Mouse (Mus musculus) liver, adult 2 months (tissue): Measurements from ENCODE around the gene Sirt6. TPM values are rescaled to one million over a fixed set of nuclear protein-coding genes. Genes with fewer than 3 reads are reported as not detected.

ENCODE experiments used
- DNase-seq: peaks from one replicate; pipeline ENCODE4 v3.0.0-alpha.2; 2011; ENCODE audit warnings: low read depth, low spot score; ENCODE audit errors: extremely low read depth
- H3K27ac ChIP-seq: fragments of 200-500 bp; replicated peaks from 2 replicates; pipeline ENCODE4 v1.5.1; 2012; ENCODE audit warnings: low read depth, mild to moderate bottlenecking, control low read depth, inconsistent platforms, low read length; ENCODE audit not compliant: insufficient read depth
- H3K27me3 ChIP-seq: fragments of 200-500 bp; 2 replicates; pipeline ENCODE4 v1.6.1; 2012; ENCODE audit warnings: mild to moderate bottlenecking, moderate library complexity, low read length, inconsistent platforms; ENCODE audit not compliant: control insufficient read depth, insufficient read depth
- H3K36me3 ChIP-seq: fragments of 200-500 bp; 2 replicates; pipeline ENCODE4 v1.6.1; 2012; ENCODE audit warnings: low read length, inconsistent platforms; ENCODE audit not compliant: control insufficient read depth, insufficient read depth
- H3K4me1 ChIP-seq: fragments of 200-500 bp; 2 replicates; pipeline ENCODE4 v1.6.1; 2011; ENCODE audit warnings: low read length; ENCODE audit not compliant: control insufficient read depth, insufficient read depth
- H3K4me3 ChIP-seq: fragments of 200-500 bp; 2 replicates; pipeline ENCODE4 v1.5.1; 2011; ENCODE audit warnings: low read depth, mild to moderate bottlenecking, control low read depth, low read length, moderate library complexity; ENCODE audit not compliant: insufficient read depth
- H3K79me2 ChIP-seq: fragments of 200-500 bp; 2 replicates; pipeline ENCODE4 v1.6.1; 2012; ENCODE audit warnings: inconsistent platforms, mild to moderate bottlenecking, low read length, moderate library complexity; ENCODE audit not compliant: control insufficient read depth, insufficient read depth
- H3K9ac ChIP-seq: fragments of 200-500 bp; 2 replicates; pipeline ENCODE4 v1.6.1; 2012; ENCODE audit warnings: low read depth, mild to moderate bottlenecking, control low read depth, inconsistent platforms, low read length
- CTCF ChIP-seq: fragments of 200-500 bp; IDR thresholded peaks from 2 replicates; pipeline ENCODE4 v1.5.1; 2011; ENCODE audit warnings: low read depth, low read length, control low read depth
- POLR2A ChIP-seq: fragments of 200-500 bp; IDR thresholded peaks from 2 replicates; pipeline ENCODE4 v1.6.1; 2011; ENCODE audit warnings: low read length, control low read depth; ENCODE audit not compliant: insufficient read depth; ENCODE audit errors: extremely low read depth
- WGBS: fragments of 180-500 bp; shearing (Covaris S2); methylation state at CpG from one replicate; pipeline ENCODE4 v1.1.7; 2018; 5-methylcytosine and 5-hydroxymethylcytosine counted together
- polyA plus RNA-seq: library from polyadenylated mRNA; depleted of rRNA; stranded (reverse); fragments of >200 nt; gene quantifications from 2 replicates; pipeline ENCODE4 v1.2.3, GENCODE M21; 2012
- total RNA-seq: library from RNA; depleted of rRNA; stranded (reverse); fragments of >200 nt; gene quantifications from 2 replicates; pipeline ENCODE4 v1.2.3, GENCODE M21; 2014

Sirt6 gene
- total and polyA plus RNA-seq, 2 experiments: 1.5 to 9.2 TPM

GRCm38 (mm10) chr10:81628390-81628789, 793 bp upstream of the Sirt6 start, which contains the start of gene Ankrd24:
Gene Ankrd24, plus strand, starts transcription at chr10:81628540.
- H3K9ac ChIP-seq: peak within 1 kb of the TSS; percentile 82
- DNase-seq: no peak
- 88% methylated on average over 16 of the region's 16 CpGs for WGBS
- no peaks in the 10 kb centered on the region for H3K36me3 ChIP-seq
- H3K79me2 ChIP-seq: no peaks in the 10 kb centered on the region
- H3K27me3 ChIP-seq: no peaks in the 10 kb centered on the region
- peak within 1 kb of the TSS; percentile 65 for H3K27ac ChIP-seq
- TF ChIP-seq CTCF: no peak
- no peak for TF ChIP-seq POLR2A
- H3K4me1 ChIP-seq: peaks cover 3% of the 10 kb centered on the region; the same call in 1 of the 2 replicates
- peak within 1 kb of the TSS; percentile 84 for H3K4me3 ChIP-seq

- Histone ChIP-seq H3K4me3 (peak overlapping the region; percentile 84), H3K4me1 (peaks cover 3% of the 10 kb centered on the region; the same call in 1 of the 2 replicates), H3K27ac (peak overlapping the region; percentile 62), H3K79me2 (no peaks in the 10 kb centered on the region), H3K36me3 (no peaks in the 10 kb centered on the region), H3K27me3 (no peaks in the 10 kb centered on the region), H3K9ac (peak overlapping the region; percentile 52)
- DNase-seq: no peak
- 36% methylated on average over 7 of the region's 7 CpGs for WGBS
- TF ChIP-seq POLR2A: no peak
- no peak for TF ChIP-seq CTCF
These were observed 231 bp upstream of the Sirt6 start for GRCm38 (mm10) chr10:81627836-81628220.

- 84% methylated on average over 22 of the region's 22 CpGs for whole genome bisulfite sequencing
- H3K9ac ChIP-seq: peak overlapping the region; percentile 82; the same call in 1 of the 2 replicates
These were observed 1.2 kb downstream of the Sirt6 start for GRCm38 (mm10) chr10:81626101-81626993.

GRCm38 (mm10) chr10:81623441-81623840, 4.2 kb downstream of the Sirt6 start:
- no peak for DNase-seq
- no peak for TF ChIP-seq CTCF
- TF ChIP-seq POLR2A: no peak
- Histone ChIP-seq H3K36me3 (no peaks in the 10 kb centered on the region), H3K4me1 (peaks cover 3% of the 10 kb centered on the region; the same call in 1 of the 2 replicates), H3K27ac (no peak overlapping the region), H3K9ac (no peak overlapping the region), H3K27me3 (peaks cover 3% of the 10 kb centered on the region; the same call in 1 of the 2 replicates), H3K79me2 (no peaks in the 10 kb centered on the region), H3K4me3 (no peak overlapping the region)
- WGBS: 81% methylated on average over 8 of the region's 8 CpGs

More at GRCm38 (mm10) chr10:81626101-81626993, 1.2 kb downstream of the Sirt6 start:
- no peak for DNase-seq
- Histone ChIP-seq H3K4me3 (peak overlapping the region; percentile 84), H3K4me1 (peaks cover 3% of the 10 kb centered on the region; the same call in 1 of the 2 replicates), H3K79me2 (no peaks in the 10 kb centered on the region), H3K36me3 (no peaks in the 10 kb centered on the region), H3K27ac (no peak overlapping the region), H3K27me3 (no peaks in the 10 kb centered on the region)
- TF ChIP-seq CTCF (no peak), POLR2A (no peak)

- Histone ChIP-seq H3K9ac (no peak overlapping the region), H3K4me1 (no peaks in the 10 kb centered on the region), H3K79me2 (no peaks in the 10 kb centered on the region), H3K27ac (no peak overlapping the region), H3K36me3 (no peaks in the 10 kb centered on the region), H3K4me3 (no peak overlapping the region), H3K27me3 (peaks cover 3% of the 10 kb centered on the region; the same call in 1 of the 2 replicates)
- DNase-seq: no peak
- 71% methylated on average over 9 of the region's 9 CpGs for whole genome bisulfite sequencing
- TF ChIP-seq CTCF: no peak
- no peak for TF ChIP-seq POLR2A
These were observed 6.8 kb downstream of the Sirt6 start for GRCm38 (mm10) chr10:81620786-81621185.

- H3K36me3 ChIP-seq: no peaks in the 10 kb centered on the region
- no peaks in the 10 kb centered on the region for H3K79me2 ChIP-seq
- DNase-seq: no peak
- no peak overlapping the region for H3K27ac ChIP-seq
- H3K9ac ChIP-seq: no peak overlapping the region
- H3K4me1 ChIP-seq: no peaks in the 10 kb centered on the region
- 70% methylated on average over 5 of the region's 5 CpGs for WGBS
- H3K27me3 ChIP-seq: peaks cover 3% of the 10 kb centered on the region; the same call in 1 of the 2 replicates
- H3K4me3 ChIP-seq: no peak overlapping the region
- no peak for TF ChIP-seq POLR2A
- no peak for TF ChIP-seq CTCF
These were observed 7.6 kb downstream of the Sirt6 start for GRCm38 (mm10) chr10:81619976-81620375.
